Mouse (Mus musculus) spleen, adult 2 months (tissue): ENCODE data around the gene Cntnap4.

Experiments
- CTCF ChIP-seq: fragments of 200-500 bp; IDR thresholded peaks from 2 replicates; pipeline ENCODE4 v1.5.1; 2011; ENCODE audit warnings: mild to moderate bottlenecking, inconsistent platforms; ENCODE audit not compliant: insufficient read depth, insufficient read length, insufficient replicate concordance; ENCODE audit errors: extremely low read depth
- POLR2A ChIP-seq: fragments of 200-500 bp; IDR thresholded peaks from 2 replicates; pipeline ENCODE4 v1.6.1; 2011; ENCODE audit warnings: low read depth, low read length, inconsistent platforms

DNA sequence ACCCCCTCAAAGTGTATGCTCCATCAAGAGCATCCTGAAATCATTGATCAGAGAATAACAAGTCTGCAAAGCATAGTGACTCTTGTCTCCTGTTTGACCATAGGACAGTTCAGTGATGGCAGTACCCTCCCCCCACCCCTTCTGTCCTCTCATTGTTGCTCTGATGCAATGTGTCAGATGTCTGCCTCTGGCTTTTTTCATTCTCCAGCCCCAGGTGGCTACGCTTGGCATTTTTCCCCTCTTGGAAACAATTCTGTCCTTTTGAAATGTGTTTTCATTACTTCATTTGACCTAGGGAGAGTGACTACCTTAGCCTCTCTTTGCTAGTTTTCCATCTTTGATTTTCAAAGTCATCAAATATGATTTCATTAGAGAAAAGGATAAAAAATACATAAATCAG is 104.8 kb downstream of the Cntnap4 start:
- no peak for TF ChIP-seq CTCF
- TF ChIP-seq POLR2A: no peak
